8 mouse cellular contexts compared by ENCODE assay signal in the genomic region with DNA sequence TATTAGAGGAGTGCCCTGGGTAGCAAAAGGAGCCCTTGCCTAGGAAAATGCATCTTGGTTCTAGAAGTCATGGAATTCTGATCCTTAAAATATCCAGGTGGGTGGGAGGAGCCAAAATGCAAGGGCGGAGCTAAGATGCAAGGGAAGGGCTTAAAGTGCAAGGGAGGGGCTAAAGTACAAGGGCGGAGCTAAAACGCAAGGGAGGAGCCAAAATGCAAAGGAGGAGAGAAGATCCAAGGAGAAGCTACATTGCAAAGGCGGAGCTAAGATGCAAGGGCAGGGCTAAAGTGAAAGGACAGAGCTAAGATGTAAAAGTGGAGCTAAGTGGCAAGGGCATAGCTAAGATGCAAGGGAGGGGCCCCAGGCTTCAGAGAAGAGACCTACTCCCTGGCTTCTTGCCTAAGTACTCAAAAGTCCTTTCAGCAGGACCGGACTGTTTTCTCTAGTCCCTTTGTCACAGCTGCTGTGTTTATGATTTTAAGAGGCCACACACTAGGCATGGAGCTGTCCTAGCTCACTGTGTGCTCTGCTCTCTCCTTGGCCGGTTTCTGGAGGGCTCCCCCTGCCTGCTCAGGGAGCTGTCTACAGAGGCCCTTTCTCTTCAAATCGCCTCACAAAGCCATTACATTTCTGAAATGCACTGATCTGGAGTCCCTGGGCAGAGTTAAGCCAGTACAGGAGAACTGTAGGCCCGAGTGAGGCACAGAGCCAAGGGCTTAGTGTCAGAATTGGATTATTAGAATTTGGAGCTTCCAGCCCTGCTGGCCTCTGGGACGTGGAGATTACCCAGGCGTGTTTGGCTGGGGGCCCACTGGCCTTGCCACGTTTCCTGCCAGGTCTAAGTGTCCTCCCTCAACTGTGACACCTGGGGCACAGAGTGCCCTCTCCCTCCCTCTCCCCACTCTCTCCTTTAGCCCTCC. TPM values are rescaled to one million over a fixed set of nuclear protein-coding genes. Genes with fewer than 3 reads are reported as not detected.
A peak's percentile ranks its signal among the peaks of the same experiment; 100 is the strongest.
DNase-seq lines count a peak whose midpoint lies in the region; ATAC-seq and TF ChIP-seq lines count a peak whose summit lies in the region.

No protein-coding gene starts in this region.

- no peak overlapping the region for H3K9ac ChIP-seq in forebrain, embryonic 13.5 days
- H3K9ac ChIP-seq in forebrain, embryonic 15.5 days (replicated peaks) = no peak overlapping the region
- no peak overlapping the region for H3K9ac ChIP-seq in CH12.LX (ENCODE audit: insufficient read depth, low read depth)
- H3K9ac ChIP-seq in stomach, embryonic 16.5 days (ENCODE audit: low read length) = no peak overlapping the region

- no peak overlapping the region for H3K4me2 ChIP-seq in forebrain, embryonic 13.5 days
- no peak overlapping the region for H3K4me2 ChIP-seq in forebrain, embryonic 15.5 days (replicated peaks)
- H3K4me2 ChIP-seq in CH12.LX (ENCODE audit: insufficient read depth, low read depth, poor library complexity, severe bottlenecking) = no peak overlapping the region
- H3K4me2 ChIP-seq in stomach, embryonic 16.5 days (ENCODE audit: low read depth, low read length) = no peak overlapping the region

- in situ Hi-C loops in CH12.LX (cut with MboI; ENCODE audit: low pct_ligation_motif_present, low pct_unique_long_range_greater_than_20kb, low sequenced_read_pairs) = loop anchor here (5.0 kb wide), 1 partner anchor 39 kb away; no protein-coding TSS in a partner anchor

- no peak for TF ChIP-seq RAD21 in CH12.LX (IDR thresholded peaks at IDR 0.05; ENCODE audit: low read depth, low read length)

- no peak for TF ChIP-seq CTCF in CH12.LX (conservative IDR thresholded peaks at IDR 0.05 in 1 of 2, IDR thresholded peaks at IDR 0.05 in 1 of 2; ENCODE audit: low read depth in 2 of 2, low read length in 2 of 2)

- TF ChIP-seq POLR2A in CH12.LX (IDR thresholded peaks at IDR 0.05; ENCODE audit: low read depth, low read length) = no peak

- dilution Hi-C loops in CH12.LX (cut with MboI; ENCODE audit: extremely low pct_ligation_motif_present, extremely low pct_unique_long_range_greater_than_20kb, low sequenced_read_pairs) = no loop called here

- peak; percentile 30 for DNase-seq in CH12.LX (ENCODE audit: extremely low read depth)
- peak; percentile 77 for DNase-seq in gonadal fat pad, adult 2 months (ENCODE audit: low read depth)
- peak; percentile 77 to 84 for DNase-seq in kidney, postnatal 25 days
- no peak for DNase-seq in spleen, postnatal 36 days (ENCODE audit: low spot score in 2 of 2)
- no peak for DNase-seq in gastrocnemius, adult 18-20 months (ENCODE audit: low spot score)

- H3K36me3 ChIP-seq in forebrain, embryonic 13.5 days (ENCODE audit: poor library complexity, severe bottlenecking) = no peaks in the 10 kb centered on the region
- H3K36me3 ChIP-seq in forebrain, embryonic 15.5 days = no peaks in the 10 kb centered on the region
- no peaks in the 10 kb centered on the region for H3K36me3 ChIP-seq in CH12.LX (replicated peaks in 1 of 2; ENCODE audit: control insufficient read depth in 1 of 2, insufficient read depth in 1 of 2, low read length in 1 of 2)
- H3K36me3 ChIP-seq in stomach, embryonic 16.5 days (ENCODE audit: control insufficient read depth, insufficient read depth, low read length) = no peaks in the 10 kb centered on the region

- 0 out of 2 replicates have a peak, but pooled peaks have one; percentile 10 for ATAC-seq in forebrain, embryonic 13.5 days
- ATAC-seq in forebrain, embryonic 15.5 days (replicated peaks) = no peak
- ATAC-seq in stomach, embryonic 16.5 days (ENCODE audit: insufficient read depth, low FRiP score) = peak; percentile 23

- H3K27me3 ChIP-seq in forebrain, embryonic 13.5 days = no peaks in the 10 kb centered on the region
- H3K27me3 ChIP-seq in forebrain, embryonic 15.5 days = no peaks in the 10 kb centered on the region
- no peaks in the 10 kb centered on the region for H3K27me3 ChIP-seq in CH12.LX (replicated peaks)
- no peaks in the 10 kb centered on the region for H3K27me3 ChIP-seq in stomach, embryonic 16.5 days (ENCODE audit: control insufficient read depth, insufficient read depth, low read length)

- no peak overlapping the region; the same call in 1 of the 2 replicates for H3K27ac ChIP-seq in forebrain, embryonic 13.5 days
- no peak overlapping the region for H3K27ac ChIP-seq in forebrain, embryonic 15.5 days (replicated peaks)
- no peak overlapping the region for H3K27ac ChIP-seq in CH12.LX (ENCODE audit: insufficient read depth, low read depth)
- H3K27ac ChIP-seq in stomach, embryonic 16.5 days (ENCODE audit: low read length) = peak overlapping the region; percentile 70

- no peaks in the 10 kb centered on the region for H3K4me1 ChIP-seq in forebrain, embryonic 13.5 days
- H3K4me1 ChIP-seq in forebrain, embryonic 15.5 days = no peaks in the 10 kb centered on the region
- H3K4me1 ChIP-seq in CH12.LX (ENCODE audit: control insufficient read depth in 1 of 2, insufficient read depth in 2 of 2) = peaks cover 8 to 26% of the 10 kb centered on the region in 2 experiments
- H3K4me1 ChIP-seq in stomach, embryonic 16.5 days (ENCODE audit: control insufficient read depth, insufficient read depth, low read length) = peaks cover 27% of the 10 kb centered on the region

- no peaks in the 10 kb centered on the region for H3K9me3 ChIP-seq in forebrain, embryonic 13.5 days (replicated peaks)
- H3K9me3 ChIP-seq in forebrain, embryonic 15.5 days = no peaks in the 10 kb centered on the region
- H3K9me3 ChIP-seq in CH12.LX (replicated peaks; ENCODE audit: low read length) = no peaks in the 10 kb centered on the region
- no peaks in the 10 kb centered on the region for H3K9me3 ChIP-seq in stomach, embryonic 16.5 days (replicated peaks; ENCODE audit: control insufficient read depth, low read length)

- WGBS in forebrain, embryonic 13.5 days = 47% methylated on average over 11 of the region's 11 CpGs
- 45% methylated on average over 11 of the region's 11 CpGs for WGBS in forebrain, embryonic 15.5 days
- 40% methylated on average over 11 of the region's 11 CpGs for WGBS in stomach, embryonic 16.5 days

- H3K79me2 ChIP-seq in CH12.LX (replicated peaks; ENCODE audit: control insufficient read depth, extremely low read depth, insufficient read depth, poor library complexity, severe bottlenecking) = no peaks in the 10 kb centered on the region

- H3K4me3 ChIP-seq in forebrain, embryonic 13.5 days = no peak overlapping the region
- H3K4me3 ChIP-seq in forebrain, embryonic 15.5 days = no peak overlapping the region
- no peak overlapping the region for H3K4me3 ChIP-seq in CH12.LX (replicated peaks in 1 of 3; ENCODE audit: low read depth in 2 of 3, low read length in 2 of 3, poor library complexity in 1 of 3)
- no peak overlapping the region for H3K4me3 ChIP-seq in stomach, embryonic 16.5 days (replicated peaks; ENCODE audit: low read length)

- no peak for TF ChIP-seq EP300 in CH12.LX (IDR thresholded peaks at IDR 0.05; ENCODE audit: low read length)

TF ChIP-seq in CH12.LX, 34 proteins besides CTCF, POLR2A, EP300 and RAD21 (continues in another document):
- TF ChIP-seq JUN (IDR thresholded peaks at IDR 0.05; ENCODE audit: insufficient read depth, low read depth, low read length) = no peak
- no peak for TF ChIP-seq USF2 (conservative IDR thresholded peaks at IDR 0.05; ENCODE audit: low read depth, low read length)
- TF ChIP-seq CHD1 (IDR thresholded peaks at IDR 0.05; ENCODE audit: low read depth, low read length) = no peak
- no peak for TF ChIP-seq ELF1 (IDR thresholded peaks at IDR 0.05; ENCODE audit: low read depth, low read length)
- no peak for TF ChIP-seq BHLHE40 (IDR thresholded peaks at IDR 0.05; ENCODE audit: low read depth, low read length)
- TF ChIP-seq SIN3A (IDR thresholded peaks at IDR 0.05; ENCODE audit: low read length) = no peak

RNA-seq across cellular contexts. Expression of a gene that starts 8.2 kb away (rescaled TPM):
- polyA plus RNA-seq in forebrain, embryonic 13.5 days (2015; fragmentation: Nextera tagmentation; extraction: Ambion mirVana) = 23.5 and 25.9 TPM in 2 replicates
- polyA plus RNA-seq in forebrain, embryonic 15.5 days (2015; fragmentation: Nextera tagmentation; extraction: Ambion mirVana) = 22.7 and 27.7 TPM in 2 replicates
- total RNA-seq in CH12.LX (2012; rRNA removed) = 128 and 144 TPM in 2 replicates
- total RNA-seq in CH12.LX (2014; rRNA removed) = 91.6 and 101 TPM in 2 replicates
- 143 and 164 TPM in 2 replicates for polyA plus RNA-seq in CH12.LX (2012; ENCODE audit: insufficient read length, low read depth)
- polyA plus RNA-seq in gonadal fat pad, adult 2 months (2012; rRNA removed) = 138 and 166 TPM in 2 replicates
- 66.2 and 68.8 TPM in 2 replicates for polyA plus RNA-seq in stomach, embryonic 16.5 days (2015; fragmentation: Nextera tagmentation; extraction: Ambion mirVana)
- total RNA-seq in gastrocnemius, adult 18-20 months (2021) = 100 to 1,000 TPM; 149 to 158 TPM

RNA-seq across cellular contexts. Expression of a gene that starts 28.0 kb away (rescaled TPM):
- 5.7 and 12.6 TPM in 2 replicates for polyA plus RNA-seq in forebrain, embryonic 13.5 days (2015; fragmentation: Nextera tagmentation; extraction: Ambion mirVana)
- polyA plus RNA-seq in forebrain, embryonic 15.5 days (2015; fragmentation: Nextera tagmentation; extraction: Ambion mirVana) = 9.2 and 9.8 TPM in 2 replicates
- 0.71 and 1.7 TPM in 2 replicates for total RNA-seq in CH12.LX (2012; rRNA removed)
- total RNA-seq in CH12.LX (2014; rRNA removed) = 0.38 and 0.59 TPM in 2 replicates
- polyA plus RNA-seq in CH12.LX (2012; ENCODE audit: insufficient read length, low read depth) = 1.7 and 1.8 TPM in 2 replicates
- 2.4 and 3.3 TPM in 2 replicates for polyA plus RNA-seq in gonadal fat pad, adult 2 months (2012; rRNA removed)
- polyA plus RNA-seq in stomach, embryonic 16.5 days (2015; fragmentation: Nextera tagmentation; extraction: Ambion mirVana) = 0.65 and 1.4 TPM in 2 replicates
- 1 to 10 TPM in 1 of 2 experiments, under 1 TPM in 1; 0.50 to 1.2 TPM for total RNA-seq in gastrocnemius, adult 18-20 months (2021)

RNA-seq across cellular contexts. Expression of a gene that starts 31.4 kb away (rescaled TPM):
- polyA plus RNA-seq in forebrain, embryonic 13.5 days (2015; fragmentation: Nextera tagmentation; extraction: Ambion mirVana) = 44.8 and 49.9 TPM in 2 replicates
- polyA plus RNA-seq in forebrain, embryonic 15.5 days (2015; fragmentation: Nextera tagmentation; extraction: Ambion mirVana) = 44.4 and 46.2 TPM in 2 replicates
- total RNA-seq in CH12.LX (2012; rRNA removed) (21.7 and 22.6 TPM in 2 replicates), CH12.LX (2014; rRNA removed) (11.9 and 13.3 TPM in 2 replicates)
- 17.7 and 18.4 TPM in 2 replicates for polyA plus RNA-seq in CH12.LX (2012; ENCODE audit: insufficient read length, low read depth)
- 78.3 and 91.3 TPM in 2 replicates for polyA plus RNA-seq in gonadal fat pad, adult 2 months (2012; rRNA removed)
- 22.2 and 25.4 TPM in 2 replicates for polyA plus RNA-seq in stomach, embryonic 16.5 days (2015; fragmentation: Nextera tagmentation; extraction: Ambion mirVana)
- total RNA-seq in gastrocnemius, adult 18-20 months (2021) = 10 to 100 TPM; 11.1 to 12.4 TPM

RNA-seq across cellular contexts. Expression of a gene that starts 47.0 kb away (rescaled TPM):
- 27.7 and 28.6 TPM in 2 replicates for polyA plus RNA-seq in forebrain, embryonic 13.5 days (2015; fragmentation: Nextera tagmentation; extraction: Ambion mirVana)
- polyA plus RNA-seq in forebrain, embryonic 15.5 days (2015; fragmentation: Nextera tagmentation; extraction: Ambion mirVana) = 22.3 and 24.1 TPM in 2 replicates
- 49.2 and 57.8 TPM in 2 replicates for total RNA-seq in CH12.LX (2012; rRNA removed)
- 43.1 and 46.6 TPM in 2 replicates for total RNA-seq in CH12.LX (2014; rRNA removed)
- polyA plus RNA-seq in CH12.LX (2012; ENCODE audit: insufficient read length, low read depth) = 37.7 and 43.0 TPM in 2 replicates
- 107 and 151 TPM in 2 replicates for polyA plus RNA-seq in gonadal fat pad, adult 2 months (2012; rRNA removed)
- 50.8 and 53.3 TPM in 2 replicates for polyA plus RNA-seq in stomach, embryonic 16.5 days (2015; fragmentation: Nextera tagmentation; extraction: Ambion mirVana)
- 10 to 100 TPM; 74.2 to 75.3 TPM for total RNA-seq in gastrocnemius, adult 18-20 months (2021)

Comparison
In these comparisons a context has a peak if more than half of its experiments do, and no peak if none do; other contexts are left out.
1. DNase-seq: peak in CH12.LX (single experiment), gonadal fat pad, adult 2 months (single experiment) and kidney, postnatal 25 days (2 of 2); none in spleen, postnatal 36 days (0 of 2) and gastrocnemius, adult 18-20 months (single experiment).